Mouse (Mus musculus) cerebellum, adult 2 months (tissue): ENCODE results near the gene Afg1l.

Experiments used
- CTCF ChIP-seq: fragments of 200-500 bp; IDR thresholded peaks from 2 replicates; pipeline ENCODE4 v1.5.1; 2011; ENCODE audit warnings: low read depth, mild to moderate bottlenecking, control low read depth, low read length, moderate library complexity, borderline replicate concordance; ENCODE audit not compliant: insufficient read depth
- POLR2A ChIP-seq: fragments of 200-500 bp; IDR thresholded peaks from 2 replicates; pipeline ENCODE4 v1.6.1; 2011; ENCODE audit warnings: low read length, control low read depth, borderline replicate concordance; ENCODE audit not compliant: insufficient read depth

- TF ChIP-seq CTCF (no peak), POLR2A (no peak)
Measured at GRCm38 (mm10) chr10:42510141-42510540, 31.8 kb upstream of the Afg1l start.
